ENCODE assay signal across 23 mouse cellular contexts in the genomic region with DNA sequence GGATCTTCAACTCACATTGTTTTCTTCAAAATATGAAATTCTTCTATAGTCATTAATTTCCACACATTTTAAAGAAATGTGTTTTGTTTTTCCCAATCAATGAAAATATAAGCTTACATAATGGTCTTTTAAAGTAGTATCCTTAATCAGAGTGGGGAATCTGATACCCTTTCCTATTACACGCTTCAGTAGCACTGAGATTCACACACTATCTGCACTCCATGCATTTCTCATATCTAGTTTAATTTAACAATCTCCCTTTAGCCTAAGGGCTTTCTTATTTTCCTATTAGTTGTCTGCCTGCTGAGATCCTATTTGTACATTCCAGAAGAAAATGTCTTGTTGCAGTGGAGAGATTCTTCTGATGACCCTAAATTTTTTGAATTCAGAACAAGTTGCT.
"Had no signal": no experiment of that assay in that cellular context is flagged by ENCODE, and none has a peak within 500 bp of the region (broad histone marks: within the 10 kb centered on the region; RNA-seq: fewer than 3 reads in every experiment).

No protein-coding gene starts in this region.

- H3K27me3 ChIP-seq: kidney, embryonic 15.5 days; limb, embryonic 12.5 days; limb, embryonic 15.5 days; midbrain, embryonic 12.5 days had no signal

- H3K4me2 ChIP-seq: kidney, embryonic 15.5 days; limb, embryonic 12.5 days; limb, embryonic 15.5 days; liver, embryonic 11.5 days; lung, embryonic 14.5 days; midbrain, embryonic 12.5 days had no signal

- H3K4me1 ChIP-seq: kidney, embryonic 15.5 days; limb, embryonic 12.5 days; limb, embryonic 15.5 days; midbrain, embryonic 12.5 days had no signal

- DNase-seq: kidney, adult 11 months; kidney, adult 8-10 months; kidney, postnatal 14 days; kidney, postnatal 4 days; left cerebral cortex, postnatal 4 days; liver, postnatal 0 days; right cerebral cortex, adult 18-20 months; right cerebral cortex, postnatal 14 days; right cerebral cortex, postnatal 4 days; thymus, adult 2 months; thymus, postnatal 14 days; thymus, postnatal 4 days had no signal

- H3K9ac ChIP-seq: kidney, embryonic 15.5 days; limb, embryonic 12.5 days; limb, embryonic 15.5 days; liver, embryonic 14.5 days; liver, postnatal 0 days; lung, embryonic 14.5 days; midbrain, embryonic 12.5 days had no signal

- H3K4me3 ChIP-seq: kidney, embryonic 15.5 days; limb, embryonic 12.5 days; limb, embryonic 15.5 days; midbrain, embryonic 12.5 days; myocyte had no signal

- H3K27ac ChIP-seq: kidney, embryonic 15.5 days; limb, embryonic 12.5 days; limb, embryonic 15.5 days; liver, embryonic 14.5 days; macrophage; midbrain, embryonic 12.5 days; stomach, postnatal 0 days had no signal

- ATAC-seq: liver, postnatal 0 days; lung, postnatal 0 days had no signal

- H3K9me3 ChIP-seq: kidney, embryonic 15.5 days; limb, embryonic 12.5 days; limb, embryonic 15.5 days; midbrain, embryonic 12.5 days had no signal

- H3K36me3 ChIP-seq: kidney, embryonic 15.5 days; limb, embryonic 12.5 days; limb, embryonic 15.5 days; midbrain, embryonic 12.5 days had no signal
